ENCODE assay signal across 17 mouse cellular contexts in genomic region chr11:121481129-121481528, GRCm38 (mm10). TPM values are rescaled to one million over a fixed set of nuclear protein-coding genes. Genes with fewer than 3 reads are reported as not detected.
"Had no signal": no experiment of that assay in that cellular context is flagged by ENCODE, and none has a peak within 500 bp of the region (broad histone marks: within the 10 kb centered on the region; RNA-seq: fewer than 3 reads in every experiment).

No protein-coding gene starts in this region.

- H3K27me3 ChIP-seq: megakaryocyte, embryonic 14.5 days; midbrain, embryonic 15.5 days; neural tube, embryonic 12.5 days had no signal

- H3K27ac ChIP-seq: left cerebral cortex, adult 2 months; limb, embryonic 10.5 days; midbrain, embryonic 15.5 days; neural tube, embryonic 12.5 days had no signal

- H3K4me1 ChIP-seq: limb, embryonic 10.5 days; midbrain, embryonic 15.5 days; neural tube, embryonic 12.5 days had no signal

- H3K9ac ChIP-seq: lung, embryonic 14.5 days; midbrain, embryonic 15.5 days; neural tube, embryonic 12.5 days had no signal

- ATAC-seq: inflammation-experienced regulatory T-cells, adult 6 months; midbrain, embryonic 15.5 days had no signal

- H3K9me3 ChIP-seq: limb, embryonic 10.5 days; megakaryocyte, embryonic 14.5 days; midbrain, embryonic 15.5 days; neural tube, embryonic 12.5 days had no signal

- DNase-seq: kidney, postnatal 14 days; lung, embryonic 14.5 days; lung, postnatal 10 days; lung, postnatal 4 days; right cerebral cortex, postnatal 4 days; spleen, adult 18-20 months; thymus, postnatal 36 days had no signal

- H3K4me2 ChIP-seq: lung, embryonic 14.5 days; midbrain, embryonic 11.5 days; midbrain, embryonic 15.5 days; neural tube, embryonic 12.5 days had no signal

- H3K36me3 ChIP-seq: midbrain, embryonic 15.5 days had no signal

- H3K4me3 ChIP-seq: left cerebral cortex, adult 2 months; limb, embryonic 10.5 days; megakaryocyte, embryonic 14.5 days; midbrain, embryonic 15.5 days; neural tube, embryonic 12.5 days had no signal

RNA-seq across cellular contexts. Expression of gene Zfp750, which starts 38.0 kb away (rescaled TPM):
- total RNA-seq: left cerebral cortex, postnatal 14 days; monocyte, adult 5-6 weeks; neutrophil, adult 5-6 weeks had no signal

RNA-seq across cellular contexts. Expression of gene Fn3k, which starts 46.4 kb away (rescaled TPM):
- total RNA-seq: monocyte, adult 5-6 weeks; neutrophil, adult 5-6 weeks had no signal
